Mouse (Mus musculus) forebrain, embryonic 16.5 days (tissue): ENCODE measurements around the gene Zfp846. TPM values are rescaled to one million over a fixed set of nuclear protein-coding genes. Genes with fewer than 3 reads are reported as not detected.
"Not testable (repeated sequence)": the region's sequence is repeated elsewhere in the genome, so short reads cannot be mapped to it uniquely, and the experiment has no call there.

Source experiments
- ATAC-seq: fragments of 200-750 bp; cut with Nextera tagmentation; 2 replicates; pipeline ENCODE4 v1.8.0; 2017; ENCODE audit warnings: mild to moderate bottlenecking, moderate library complexity
- H3K27ac ChIP-seq: fragments of 300-500 bp; sonication (generic); 2 replicates; pipeline ENCODE4 v1.5.1; 2014; ENCODE audit warnings: low read length, control low read depth
- H3K27me3 ChIP-seq: fragments of 300-500 bp; sonication (generic); replicated peaks from 2 replicates; pipeline ENCODE4 v1.6.1; 2014; ENCODE audit warnings: low read length; ENCODE audit not compliant: control insufficient read depth, insufficient read depth
- H3K36me3 ChIP-seq: fragments of 300-500 bp; sonication (generic); 2 replicates; pipeline ENCODE4 v1.6.1; 2014; ENCODE audit not compliant: control insufficient read depth, insufficient read depth
- H3K4me1 ChIP-seq: fragments of 300-500 bp; sonication (generic); replicated peaks from 2 replicates; pipeline ENCODE4 v1.6.1; 2014; ENCODE audit warnings: low read length; ENCODE audit not compliant: control insufficient read depth, insufficient read depth
- H3K4me2 ChIP-seq: fragments of 300-500 bp; sonication (generic); 2 replicates; pipeline ENCODE4 v1.6.1; 2014; ENCODE audit warnings: mild to moderate bottlenecking, low read length, control low read depth
- H3K4me3 ChIP-seq: fragments of 300-500 bp; sonication (generic); replicated peaks from 2 replicates; pipeline ENCODE4 v1.5.1; 2014; ENCODE audit warnings: mild to moderate bottlenecking, low read length, control low read depth
- H3K9ac ChIP-seq: fragments of 300-500 bp; sonication (generic); replicated peaks from 2 replicates; pipeline ENCODE4 v1.6.1; 2014; ENCODE audit warnings: low read depth, low read length, control low read depth
- H3K9me3 ChIP-seq: fragments of 300-500 bp; sonication (generic); 2 replicates; pipeline ENCODE4 v1.6.1; 2016; ENCODE audit warnings: low read length; ENCODE audit not compliant: control insufficient read depth
- WGBS: fragments of 180-500 bp; shearing (Covaris S2); extraction: QIAGEN DNeasy Blood & Tissue Kit; methylation state at CpG from one replicate; pipeline ENCODE4 v1.1.7; 2014; 5-methylcytosine and 5-hydroxymethylcytosine counted together
- polyA plus RNA-seq: library from polyadenylated mRNA; unstranded; fragments of >200 nt; fragmentation: Nextera tagmentation; extraction: Ambion mirVana; gene quantifications from 2 replicates; pipeline ENCODE4 v1.2.1, GENCODE M21; 2015

Gene Zfp846
- polyA plus RNA-seq, 1 experiment from 2014 or later, result 53.7 TPM

DNA sequence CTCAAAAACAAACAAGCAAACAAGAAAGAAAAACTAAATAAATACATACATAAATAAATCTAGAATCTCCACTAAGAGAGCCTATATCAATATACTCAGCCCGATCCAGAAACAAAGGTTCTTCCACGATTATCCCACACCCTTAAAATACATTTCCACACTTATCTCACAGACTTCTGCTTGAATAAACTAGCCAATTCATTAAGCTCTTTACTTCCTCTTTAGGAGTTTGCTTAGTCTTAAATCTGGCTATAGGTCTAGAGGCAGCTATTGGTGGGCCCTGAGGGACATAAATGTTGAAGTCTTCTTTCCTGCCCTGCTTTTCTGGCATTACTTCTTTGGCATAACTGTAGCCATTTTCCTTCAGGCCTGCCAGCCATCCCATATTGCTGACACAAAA lies 50.2 kb downstream of the Zfp846 start:
- Histone ChIP-seq H3K27me3 (no peaks in the 10 kb centered on the region), H3K4me1 (no peaks in the 10 kb centered on the region), H3K4me3 (no peak overlapping the region), H3K36me3 (no peaks in the 10 kb centered on the region), H3K9ac (no peak overlapping the region), H3K27ac (no peak overlapping the region), H3K4me2 (no peak overlapping the region), H3K9me3 (no peaks in the 10 kb centered on the region)
- WGBS, result 98% methylated on average over 2 of the region's 2 CpGs
- ATAC-seq, result no peak

DNA sequence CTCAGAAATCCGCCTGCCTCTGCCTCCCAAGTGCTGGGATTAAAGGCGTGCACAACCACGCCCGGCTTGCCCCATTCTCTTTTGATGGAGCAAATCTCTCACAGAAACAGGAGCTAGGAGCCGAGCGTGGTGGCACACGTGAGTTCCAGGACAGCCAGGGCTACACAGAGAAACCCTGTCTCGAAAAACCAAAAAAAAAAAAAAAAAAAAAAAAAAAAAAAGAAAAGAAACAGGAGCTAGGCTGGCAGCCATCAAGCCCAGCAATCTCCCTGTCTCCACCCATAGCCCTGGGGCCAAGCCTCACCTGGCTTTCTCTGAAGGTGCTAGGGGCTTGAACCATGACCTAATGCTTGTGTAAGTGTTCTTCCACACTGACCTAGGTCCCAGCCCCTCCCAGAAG lies 54.6 kb downstream of the Zfp846 start:
- WGBS, result 92% methylated on average over 8 of the region's 8 CpGs
- H3K4me3 ChIP-seq, H3K4me1 ChIP-seq, H3K9me3 ChIP-seq, H3K27me3 ChIP-seq, H3K36me3 ChIP-seq, H3K4me2 ChIP-seq, H3K27ac ChIP-seq, H3K9ac ChIP-seq, ATAC-seq: not testable (repeated sequence)

DNA sequence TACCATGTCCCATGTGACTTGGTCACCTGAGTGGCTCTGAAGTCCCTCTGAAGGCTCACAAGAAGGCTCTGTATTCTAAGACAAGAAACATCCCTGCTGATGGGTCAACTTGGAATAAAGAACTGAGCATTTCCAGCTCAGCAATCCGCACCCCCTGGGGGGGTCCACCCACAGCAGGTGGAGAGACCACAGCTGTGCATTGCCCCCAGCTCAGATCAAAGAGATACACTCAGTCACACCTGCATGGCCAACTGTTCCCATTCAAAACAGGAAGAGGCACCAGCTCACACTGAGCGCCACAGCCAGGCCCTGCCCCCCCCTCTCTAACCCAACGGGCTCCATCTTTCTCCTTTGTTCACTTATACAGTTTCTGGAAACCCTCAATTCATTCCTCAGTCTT lies 55.2 kb downstream of the Zfp846 start:
- 74% methylated on average over 3 of the region's 3 CpGs for WGBS
- no peak overlapping the region for H3K4me2 ChIP-seq
- no peak; the same call in 1 of the 2 replicates for ATAC-seq

DNA sequence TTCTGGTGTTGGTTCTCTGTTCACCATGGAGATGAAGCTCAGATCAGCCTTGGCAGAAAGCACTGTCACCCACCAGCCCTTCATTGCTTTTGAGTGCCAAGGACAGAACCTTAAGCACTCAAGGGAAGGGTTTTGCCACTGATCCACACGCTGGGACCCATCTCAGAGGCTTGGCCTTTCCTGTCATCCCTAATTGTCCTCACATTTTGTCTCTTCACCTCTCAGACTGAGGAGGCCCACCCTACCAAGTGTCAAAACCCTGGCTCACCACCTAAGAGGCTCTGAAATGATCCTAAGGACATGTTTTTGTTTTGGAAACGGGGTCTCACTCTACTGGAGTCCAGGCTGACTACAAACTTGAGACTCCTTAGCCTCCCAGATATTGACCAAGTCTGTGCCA lies 55.7 kb downstream of the Zfp846 start:
- WGBS, result 87% methylated on average over 2 of the region's 2 CpGs
- Histone ChIP-seq H3K4me3 (no peak overlapping the region), H3K27me3 (no peaks in the 10 kb centered on the region), H3K4me1 (peaks cover 17% of the 10 kb centered on the region), H3K36me3 (peaks cover 9% of the 10 kb centered on the region; the same call in 1 of the 2 replicates), H3K27ac (no peak overlapping the region), H3K4me2 (no peak overlapping the region), H3K9ac (no peak overlapping the region), H3K9me3 (no peaks in the 10 kb centered on the region)
- ATAC-seq, result no peak

More for the DNA sequence above, 55.2 kb downstream of the Zfp846 start:
- peaks cover 9% of the 10 kb centered on the region; the same call in 1 of the 2 replicates for H3K36me3 ChIP-seq
- no peak overlapping the region for H3K27ac ChIP-seq
- peaks cover 11% of the 10 kb centered on the region for H3K4me1 ChIP-seq
- H3K9me3 ChIP-seq, result no peaks in the 10 kb centered on the region
- H3K9ac ChIP-seq, result no peak overlapping the region
- no peak overlapping the region for H3K4me3 ChIP-seq
- H3K27me3 ChIP-seq, result no peaks in the 10 kb centered on the region

DNA sequence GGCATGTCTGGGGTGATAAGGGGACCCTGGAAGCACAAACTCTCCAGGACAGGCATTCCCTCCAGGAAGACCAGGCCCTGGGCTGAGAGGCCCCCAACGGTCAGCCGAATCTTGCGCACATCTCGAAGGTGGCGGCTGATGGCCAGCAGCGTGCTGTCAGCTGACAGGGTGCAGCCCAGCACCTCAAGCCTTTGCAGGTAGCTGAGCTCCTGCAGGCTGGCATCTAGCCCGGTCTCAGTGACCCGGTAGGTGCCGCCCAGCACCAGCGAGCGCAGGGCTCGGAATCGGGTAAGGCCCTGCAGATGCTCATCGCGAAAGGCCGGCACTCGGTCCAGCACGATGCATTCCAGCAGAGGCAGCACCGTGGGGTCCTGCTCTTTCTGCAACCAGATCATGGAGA lies 57.5 kb downstream of the Zfp846 start:
- Histone ChIP-seq H3K9me3 (no peaks in the 10 kb centered on the region), H3K4me1 (peaks cover 21% of the 10 kb centered on the region), H3K36me3 (peaks cover 9% of the 10 kb centered on the region; the same call in 1 of the 2 replicates), H3K9ac (no peak overlapping the region), H3K27me3 (no peaks in the 10 kb centered on the region), H3K4me3 (no peak overlapping the region), H3K4me2 (no peak overlapping the region), H3K27ac (no peak overlapping the region)
- 95% methylated on average over 19 of the region's 19 CpGs for WGBS
- no peak for ATAC-seq

DNA sequence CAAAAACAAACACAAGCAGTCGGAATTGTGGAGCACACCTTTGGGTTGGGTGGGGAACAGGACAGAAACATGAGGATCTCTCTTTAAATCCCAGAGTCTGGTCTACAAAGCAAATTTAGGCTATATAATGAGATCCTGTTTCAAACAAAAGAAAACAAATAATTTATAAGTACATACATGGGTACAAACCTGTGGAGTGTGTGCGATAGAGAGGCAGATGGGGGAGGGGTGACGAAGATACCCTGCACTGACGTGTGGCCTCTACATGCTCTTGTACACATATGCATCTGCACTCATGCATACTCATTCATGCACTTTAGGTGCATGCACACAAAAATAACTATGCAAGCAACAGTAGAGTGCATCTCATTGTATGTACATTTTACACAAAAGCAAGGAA lies 58.4 kb downstream of the Zfp846 start:
- ATAC-seq, result no peak
- Histone ChIP-seq H3K4me2 (no peak overlapping the region), H3K4me3 (no peak overlapping the region), H3K9me3 (no peaks in the 10 kb centered on the region), H3K9ac (no peak overlapping the region), H3K27ac (no peak overlapping the region), H3K36me3 (peaks cover 9% of the 10 kb centered on the region; the same call in 1 of the 2 replicates), H3K27me3 (no peaks in the 10 kb centered on the region), H3K4me1 (peaks cover 25% of the 10 kb centered on the region)
- WGBS, result 97% methylated on average over 4 of the region's 4 CpGs

DNA sequence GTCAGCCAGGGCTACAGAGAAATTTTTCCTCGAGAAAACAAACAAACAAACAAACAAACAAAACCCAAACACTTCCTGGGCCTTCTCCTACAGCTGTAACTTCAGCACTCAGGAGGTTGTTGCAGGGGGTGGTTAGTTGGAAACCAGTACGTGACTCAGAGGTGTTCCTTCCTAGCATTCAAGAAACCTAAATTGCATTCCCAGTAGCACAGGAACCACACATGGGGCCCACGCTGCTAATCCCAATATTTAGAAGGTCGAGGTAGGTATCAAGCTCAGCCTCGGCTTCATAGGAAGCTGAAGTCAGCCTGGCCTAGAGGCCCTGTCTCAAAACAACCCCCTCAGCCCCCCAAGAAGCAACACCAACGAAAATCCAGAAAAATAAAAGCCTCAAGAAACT lies 60.4 kb downstream of the Zfp846 start:
- peaks cover 37% of the 10 kb centered on the region for H3K4me1 ChIP-seq
- ATAC-seq, result no peak
- no peaks in the 10 kb centered on the region for H3K27me3 ChIP-seq
- peak overlapping the region; percentile 100 for H3K4me2 ChIP-seq
- peak overlapping the region; percentile 92 for H3K4me3 ChIP-seq
- WGBS, result 24% methylated on average over 6 of the region's 6 CpGs
- H3K36me3 ChIP-seq, result peaks cover 9% of the 10 kb centered on the region; the same call in 1 of the 2 replicates
- H3K9ac ChIP-seq, result peak overlapping the region; percentile 75; the same call in 1 of the 2 replicates
- no peak overlapping the region for H3K27ac ChIP-seq
- H3K9me3 ChIP-seq, result no peaks in the 10 kb centered on the region

DNA sequence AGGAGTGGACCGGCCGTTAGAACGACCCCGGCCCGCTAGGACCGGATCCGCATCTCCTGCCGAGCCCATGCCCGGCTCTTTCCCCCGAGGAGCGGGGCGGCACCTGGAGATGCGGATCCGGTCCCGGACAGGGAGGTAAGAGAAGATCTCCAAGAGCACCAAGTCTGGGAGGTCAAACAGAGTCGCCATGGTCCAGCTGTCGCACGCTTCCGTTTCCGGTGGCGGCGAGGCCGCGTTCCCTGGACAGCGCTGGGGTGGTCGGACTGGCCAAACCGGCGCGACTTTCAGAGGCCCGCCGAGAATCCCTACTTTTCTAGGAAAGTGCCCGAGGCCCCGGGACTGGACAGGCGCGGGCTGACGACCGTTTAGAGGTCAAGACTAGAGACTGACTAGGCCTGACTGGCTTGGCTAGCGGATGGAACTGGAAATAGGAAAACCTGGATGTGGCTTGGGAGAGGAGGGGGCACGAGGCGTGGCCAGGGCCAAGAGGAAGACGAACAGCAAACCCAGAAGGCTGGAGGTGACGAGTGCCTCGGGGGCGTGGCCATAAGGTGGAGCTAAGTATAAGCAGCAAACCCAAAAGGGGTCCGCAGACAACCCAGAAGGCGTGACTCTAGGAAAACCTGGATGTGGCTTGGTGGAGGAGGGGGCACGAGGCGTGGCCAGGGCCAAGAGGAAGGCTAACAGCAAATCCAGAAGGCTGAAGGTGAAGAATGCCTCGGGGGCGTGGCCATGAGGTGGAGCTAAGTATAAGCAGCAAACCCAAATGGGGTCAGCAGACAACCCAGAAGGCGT lies 61.2 kb downstream of the Zfp846 start, which contains the start of gene Ubl5:
TSS of gene Ubl5 (plus strand) at position 778 of the 795 bp plus-strand sequence.
- peak within 1 kb of the TSS; percentile 92 for H3K4me3 ChIP-seq
- no peaks in the 10 kb centered on the region for H3K9me3 ChIP-seq
- peak within 1 kb of the TSS; percentile 75 for H3K9ac ChIP-seq
- ATAC-seq, result peak; percentile 84
- H3K36me3 ChIP-seq, result peaks cover 9% of the 10 kb centered on the region; the same call in 1 of the 2 replicates
- H3K4me1 ChIP-seq, result peaks cover 37% of the 10 kb centered on the region
- no peaks in the 10 kb centered on the region for H3K27me3 ChIP-seq
- H3K27ac ChIP-seq, result peak within 1 kb of the TSS; percentile 89
- WGBS, result under 1% methylated on average over 51 of the region's 51 CpGs
- peak within 1 kb of the TSS; percentile 100 for H3K4me2 ChIP-seq

DNA sequence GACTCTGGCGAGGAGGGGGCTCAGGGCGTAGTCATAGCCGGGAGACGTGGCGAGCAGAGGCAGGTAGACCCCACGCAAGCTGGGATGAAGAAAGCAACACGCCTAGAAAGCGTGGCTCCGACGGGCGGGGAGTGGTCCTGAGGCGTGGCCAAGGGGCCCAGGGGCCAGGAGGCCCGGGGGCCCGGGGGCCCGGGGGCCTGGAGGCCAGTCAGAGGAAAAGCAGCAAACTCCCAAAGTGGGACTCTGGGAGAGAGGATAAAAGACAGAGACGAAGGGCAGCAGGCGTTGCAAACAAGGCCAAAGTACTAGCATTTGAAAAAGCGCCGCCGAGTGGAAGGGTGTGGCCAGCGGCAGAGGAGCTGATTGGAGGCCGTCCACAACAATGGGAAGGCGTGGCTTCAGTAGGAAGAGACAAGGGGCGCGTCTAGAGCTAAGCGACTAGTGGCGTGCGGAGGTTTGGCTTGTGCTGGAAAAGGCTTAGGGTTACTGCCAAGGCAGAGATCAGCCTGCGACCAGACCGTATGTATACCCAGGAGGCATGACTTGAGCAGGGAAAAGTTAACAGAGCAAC lies 61.9 kb downstream of the Zfp846 start:
- WGBS, result under 1% methylated on average over 30 of the region's 30 CpGs
- peak; percentile 78 for ATAC-seq
- peaks cover 9% of the 10 kb centered on the region; the same call in 1 of the 2 replicates for H3K36me3 ChIP-seq
- peak overlapping the region; percentile 100 for H3K4me2 ChIP-seq
- no peaks in the 10 kb centered on the region for H3K27me3 ChIP-seq
- peaks cover 37% of the 10 kb centered on the region for H3K4me1 ChIP-seq
- H3K9ac ChIP-seq, result peak overlapping the region; percentile 75
- H3K4me3 ChIP-seq, result peak overlapping the region; percentile 92
- H3K9me3 ChIP-seq, result no peaks in the 10 kb centered on the region
- peak overlapping the region; percentile 89 for H3K27ac ChIP-seq
